Mouse (Mus musculus) left cerebral cortex, postnatal 14 days (tissue): ENCODE measurements around the gene Sfrp4. TPM values are rescaled to one million over a fixed set of nuclear protein-coding genes. Genes with fewer than 3 reads are reported as not detected.
A peak's percentile ranks its signal among the peaks of the same experiment; 100 is the strongest.

Experiments
- DNase-seq, 2 experiments: peaks; one replicate each; pipeline ENCODE4 v3.0.0; 2021 to 2022; ENCODE audit warnings: low spot score in 2 of 2, mixed read lengths in 1 of 2
- intact Hi-C: fragments of 180-260 bp; cut with DNase I; formaldehyde crosslinking; loops from one replicate; pipeline ENCODE4 v1.15.1; 2025
- total RNA-seq, 2 experiments: library from RNA; stranded (reverse); gene quantifications; 2 replicates each; pipeline ENCODE4 v1.2.3; 2021

Sfrp4 gene
- total RNA-seq, 2 experiments from 2014 or later: 1.3 to 1.5 TPM

GRCm38 (mm10) chr13:19626473-19626872, 3.6 kb downstream of the Sfrp4 start:
- DNase-seq: no peak
- intact Hi-C loops: no loop called here

GRCm38 (mm10) chr13:19630768-19631709, 8.1 kb downstream of the Sfrp4 start:
- no peak for DNase-seq
- intact Hi-C loops: no loop called here

GRCm38 (mm10) chr13:19636131-19636530, 13.2 kb downstream of the Sfrp4 start:
- intact Hi-C loops: no loop called here
- DNase-seq: no peak

GRCm38 (mm10) chr13:19640203-19640851, 17.4 kb downstream of the Sfrp4 start:
- intact Hi-C loops: loop anchor here (5.0 to 10.0 kb wide), 3 partner anchors 186 to 463 kb away; no protein-coding TSS in a partner anchor
- peak; percentile 37 to 49 for DNase-seq

GRCm38 (mm10) chr13:19643519-19643918, 20.6 kb downstream of the Sfrp4 start:
- no peak for DNase-seq
- intact Hi-C loops: loop anchor here (5.0 to 10.0 kb wide), 3 partner anchors 189 to 466 kb away; no protein-coding TSS in a partner anchor

- intact Hi-C loops: loop anchor here (5.0 to 10.0 kb wide), 3 partner anchors 189 to 467 kb away; no protein-coding TSS in a partner anchor
- DNase-seq: peak; percentile 20 to 23
Observed at GRCm38 (mm10) chr13:19644225-19644624, 21.3 kb downstream of the Sfrp4 start.

- intact Hi-C loops: loop anchor here (10.0 kb wide), 1 partner anchor 195 kb away; no protein-coding TSS in a partner anchor
- no peak for DNase-seq
Observed at GRCm38 (mm10) chr13:19649824-19650223, 26.9 kb downstream of the Sfrp4 start.

GRCm38 (mm10) chr13:19652405-19652804, 29.5 kb downstream of the Sfrp4 start:
- intact Hi-C loops: no loop called here

GRCm38 (mm10) chr13:19668355-19669140, 45.6 kb downstream of the Sfrp4 start:
- intact Hi-C loops: no loop called here
- DNase-seq: no peak

More at GRCm38 (mm10) chr13:19652405-19652804, 29.5 kb downstream of the Sfrp4 start:
- no peak for DNase-seq

- no peak for DNase-seq
- intact Hi-C loops: no loop called here
Observed at GRCm38 (mm10) chr13:19674025-19674424, 51.1 kb downstream of the Sfrp4 start.

GRCm38 (mm10) chr13:19674601-19675000, 51.7 kb downstream of the Sfrp4 start:
- intact Hi-C loops: no loop called here
- DNase-seq: no peak

Other genes with a start within 250 kb of the Sfrp4 start
- 10 to 100 TPM; 69.5 to 74.5 TPM for gene Stard3nl, start 227.3 kb upstream of the Sfrp4 start, total RNA-seq
- 10 to 100 TPM; 48.2 to 50.1 TPM for gene Epdr1, start 3.2 kb upstream of the Sfrp4 start, total RNA-seq
- not detected for gene Nme8, start 74.7 kb downstream of the Sfrp4 start, total RNA-seq
- gene Gpr141, start 201.2 kb downstream of the Sfrp4 start, total RNA-seq: not detected